Mouse (Mus musculus) C2C12 (cell line): ENCODE results near the gene Sox9. TPM values are rescaled to one million over a fixed set of nuclear protein-coding genes. Genes with fewer than 3 reads are reported as not detected.

Experiments used
- H3K27me3 ChIP-seq: one replicate; pipeline ENCODE4 v1.6.1; 2011; ENCODE audit not compliant: control insufficient read depth, insufficient read depth, insufficient read length
- H3K36me3 ChIP-seq: one replicate; pipeline ENCODE4 v1.6.1; 2011; ENCODE audit not compliant: control insufficient read depth, insufficient read depth
- H3K4me3 ChIP-seq: one replicate; pipeline ENCODE4 v1.5.1; 2011; ENCODE audit warnings: mild to moderate bottlenecking, control low read depth; ENCODE audit not compliant: poor library complexity, insufficient read depth, severe bottlenecking
- H3K79me2 ChIP-seq: one replicate; pipeline ENCODE4 v1.6.1; 2011; ENCODE audit not compliant: control insufficient read depth, insufficient read depth
- H3K79me3 ChIP-seq: one replicate; pipeline ENCODE4 v1.6.1; 2011; ENCODE audit warnings: low read depth, control low read depth
- H3ac ChIP-seq: one replicate; pipeline ENCODE3; 2011; ENCODE audit warnings: low read depth; ENCODE audit not compliant: control insufficient read depth, insufficient read length
- CEBPB ChIP-seq: IDR thresholded peaks from one replicate; pipeline ENCODE4 v1.6.1; 2011; ENCODE audit warnings: low read depth, mild to moderate bottlenecking, control low read depth, moderate library complexity
- CTCF ChIP-seq: IDR thresholded peaks from one replicate; pipeline ENCODE4 v1.5.1; 2011; ENCODE audit not compliant: control insufficient read depth, insufficient read depth, insufficient read length
- FOSL1 ChIP-seq: IDR thresholded peaks from one replicate; pipeline ENCODE4 v1.8.0; 2011; ENCODE audit warnings: mild to moderate bottlenecking, low read length; ENCODE audit not compliant: poor library complexity, insufficient read depth, severe bottlenecking
- MAX ChIP-seq: IDR thresholded peaks from one replicate; pipeline ENCODE4 v1.6.1; 2011; ENCODE audit warnings: mild to moderate bottlenecking, control low read depth
- MYOD1 ChIP-seq: IDR thresholded peaks from one replicate; pipeline ENCODE4 v1.6.1; 2011; ENCODE audit warnings: low read depth; ENCODE audit not compliant: control insufficient read depth, insufficient read length
- MYOG ChIP-seq: IDR thresholded peaks from one replicate; pipeline ENCODE4 v1.6.1; 2011; ENCODE audit not compliant: control insufficient read depth, insufficient read length; ENCODE audit errors: extremely low read depth
- USF1 ChIP-seq: IDR thresholded peaks from one replicate; pipeline ENCODE4 v1.6.1; 2011; ENCODE audit warnings: low read depth, mild to moderate bottlenecking, control low read depth, moderate library complexity
- polyA plus RNA-seq: library from polyadenylated mRNA; unstranded; fragments of >200 nt; fragmentation: generic; extraction: Trizol; gene quantifications from one replicate; pipeline ENCODE4 v1.2.1, GENCODE M21; 2012; ENCODE audit warnings: missing spikeins

Sox9 gene
- polyA plus RNA-seq, 1 experiment, result 14.4 TPM

- Histone ChIP-seq H3ac (no peak overlapping the region), H3K79me3 (peaks cover 25% of the 10 kb centered on the region), H3K36me3 (peaks cover 29% of the 10 kb centered on the region), H3K27me3 (no peaks in the 10 kb centered on the region), H3K79me2 (peaks cover 40% of the 10 kb centered on the region), H3K4me3 (no peak overlapping the region)
- TF ChIP-seq CEBPB (no peak), FOSL1 (no peak), MAX (no peak), CTCF (no peak), USF1 (no peak), MYOG (no peak), MYOD1 (no peak)
Measured at GRCm38 (mm10) chr11:112785581-112785980, 3.6 kb downstream of the Sox9 start.

- Histone ChIP-seq H3K79me3 (peaks cover 25% of the 10 kb centered on the region), H3K36me3 (peaks cover 29% of the 10 kb centered on the region), H3K79me2 (peaks cover 40% of the 10 kb centered on the region), H3K27me3 (no peaks in the 10 kb centered on the region), H3K4me3 (no peak overlapping the region), H3ac (no peak overlapping the region)
- no peak for TF ChIP-seq MYOG
- no peak for TF ChIP-seq MAX
- no peak for TF ChIP-seq USF1
- no peak for TF ChIP-seq MYOD1
- TF ChIP-seq FOSL1, result no peak
- TF ChIP-seq CTCF, result no peak
- no peak for TF ChIP-seq CEBPB
Measured at GRCm38 (mm10) chr11:112786427-112786826, 4.4 kb downstream of the Sox9 start.

- Histone ChIP-seq H3K79me3 (peaks cover 17% of the 10 kb centered on the region), H3ac (no peak overlapping the region), H3K79me2 (peaks cover 28% of the 10 kb centered on the region), H3K27me3 (no peaks in the 10 kb centered on the region), H3K36me3 (peaks cover 29% of the 10 kb centered on the region), H3K4me3 (no peak overlapping the region)
- TF ChIP-seq MAX, result no peak
- TF ChIP-seq FOSL1, result no peak
Measured at GRCm38 (mm10) chr11:112788296-112788695, 6.3 kb downstream of the Sox9 start.

GRCm38 (mm10) chr11:112796379-112796778 is 14.4 kb downstream of the Sox9 start:
- TF ChIP-seq MYOG (no peak), FOSL1 (no peak), USF1 (no peak), CTCF (no peak), CEBPB (no peak), MAX (no peak), MYOD1 (no peak)
- no peak overlapping the region for H3ac ChIP-seq
- H3K27me3 ChIP-seq, result no peaks in the 10 kb centered on the region
- no peak overlapping the region for H3K4me3 ChIP-seq
- H3K79me2 ChIP-seq, result no peaks in the 10 kb centered on the region
- no peaks in the 10 kb centered on the region for H3K36me3 ChIP-seq
- no peaks in the 10 kb centered on the region for H3K79me3 ChIP-seq

- Histone ChIP-seq H3K36me3 (no peaks in the 10 kb centered on the region), H3ac (no peak overlapping the region), H3K79me3 (no peaks in the 10 kb centered on the region), H3K79me2 (no peaks in the 10 kb centered on the region), H3K4me3 (no peak overlapping the region), H3K27me3 (no peaks in the 10 kb centered on the region)
- TF ChIP-seq CEBPB (no peak), MAX (no peak), USF1 (no peak), FOSL1 (no peak), CTCF (no peak), MYOG (no peak), MYOD1 (no peak)
Measured at GRCm38 (mm10) chr11:112798831-112799382, 16.9 kb downstream of the Sox9 start.

GRCm38 (mm10) chr11:112801189-112801818 is 19.3 kb downstream of the Sox9 start:
- H3K79me2 ChIP-seq, result no peaks in the 10 kb centered on the region
- no peak overlapping the region for H3ac ChIP-seq
- no peaks in the 10 kb centered on the region for H3K27me3 ChIP-seq
- no peak overlapping the region for H3K4me3 ChIP-seq
- no peaks in the 10 kb centered on the region for H3K36me3 ChIP-seq
- no peaks in the 10 kb centered on the region for H3K79me3 ChIP-seq
- TF ChIP-seq MYOG, result no peak
- no peak for TF ChIP-seq FOSL1
- no peak for TF ChIP-seq MYOD1
- TF ChIP-seq USF1, result no peak
- no peak for TF ChIP-seq CEBPB
- TF ChIP-seq CTCF, result no peak
- no peak for TF ChIP-seq MAX
